Mouse (Mus musculus): ENCODE measurements around the gene Mad1l1. TPM values are rescaled to one million over a fixed set of nuclear protein-coding genes. Genes with fewer than 3 reads are reported as not detected.

Gene Mad1l1
- polyA plus RNA-seq (2014; fragmentation: Illumina TruSeq; extraction: RNeasy Lipid Tissue Mini Kit (QIAGEN cat#74804); ENCODE audit: low read depth, low replicate concordance), result 7.6 TPM

DNA sequence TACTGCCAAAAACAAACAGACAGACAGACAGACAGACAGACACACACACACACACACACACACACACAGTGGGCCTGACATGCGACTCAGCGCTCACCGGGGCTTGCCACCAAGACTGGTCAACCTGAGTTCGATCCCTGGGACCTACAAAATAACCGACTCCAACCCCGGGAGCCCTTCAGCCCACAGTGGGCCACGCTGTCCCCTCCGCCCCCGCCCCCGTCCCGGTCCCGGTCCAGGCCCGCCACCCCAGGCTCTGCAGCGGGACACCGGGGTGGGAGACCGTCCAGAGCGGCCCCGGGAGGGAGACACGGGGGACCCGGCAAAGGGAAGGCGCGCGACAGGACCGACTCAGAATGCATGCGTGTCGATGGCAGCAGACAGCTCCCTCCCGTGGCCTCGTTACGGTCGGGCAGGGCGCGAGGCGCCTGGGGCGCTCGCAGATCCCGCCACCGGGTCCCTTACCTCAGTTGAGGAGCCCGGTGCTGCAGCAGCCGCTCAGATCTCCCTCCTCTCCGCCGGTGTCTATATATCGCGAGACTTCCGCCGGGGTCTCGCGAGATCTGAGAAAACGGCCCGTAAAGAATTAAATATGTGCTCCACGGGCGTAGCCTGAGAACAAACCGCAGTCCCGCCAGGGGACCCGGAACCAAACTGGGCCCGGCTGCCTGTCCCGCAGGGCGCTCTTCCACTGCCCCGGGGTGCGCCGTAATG lies at the start of gene Mad1l1, which contains the start of gene Nudt1:
TSS of gene Mad1l1 (minus strand) at position 511 of the 714 bp plus-strand sequence.
TSS of gene Nudt1 (plus strand) at position 615 of the 714 bp plus-strand sequence.

DNA sequence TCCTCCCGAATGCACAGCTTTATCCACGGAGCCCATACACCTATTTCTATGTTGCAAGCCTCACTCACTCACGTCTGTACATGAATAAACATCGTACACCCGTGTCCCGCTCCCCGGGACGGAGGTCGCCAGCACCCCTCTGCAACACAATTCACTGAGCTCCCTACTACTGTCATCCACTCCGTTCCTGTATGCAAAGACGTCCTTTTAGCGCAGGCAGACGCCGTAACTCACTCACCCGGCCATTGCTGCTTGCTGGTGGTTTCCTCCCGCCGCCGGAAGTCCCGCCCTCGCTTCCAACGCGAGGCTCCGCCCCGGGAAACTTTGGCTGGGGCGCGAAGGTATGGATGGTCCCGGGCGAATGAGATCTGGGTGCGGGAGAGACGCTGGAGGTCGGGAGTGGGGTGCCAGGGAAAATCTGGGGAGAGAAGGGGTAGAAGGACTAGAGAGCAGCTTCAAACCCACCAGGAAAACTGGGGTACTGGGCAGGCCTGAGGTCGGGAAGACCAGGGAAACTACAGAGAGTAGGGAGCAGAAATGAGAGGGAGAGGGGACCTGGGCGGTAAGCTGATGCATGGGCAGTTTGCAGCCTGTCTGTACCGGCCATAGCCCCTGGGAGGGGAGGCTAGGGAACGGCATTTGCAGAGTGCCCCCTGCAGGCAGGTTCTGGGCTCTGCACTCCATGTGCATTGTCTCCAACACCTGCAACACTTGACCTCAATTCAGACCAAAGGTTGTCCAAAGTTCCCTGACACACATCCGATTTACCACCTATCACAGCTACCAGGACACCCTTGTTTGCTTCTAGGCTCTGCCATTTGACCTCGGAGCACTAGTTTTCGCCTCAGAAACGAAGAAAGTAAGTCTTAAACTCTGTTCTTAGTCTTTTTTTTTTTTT lies 10.5 kb upstream of the Mad1l1 start, which contains the start of gene Mrm2:
TSS of gene Mrm2 (minus strand) at position 284 of the 898 bp plus-strand sequence.

Other genes with a start within 250 kb of the Mad1l1 start
- 11.4 TPM for gene Nudt1, start 104 bp upstream of the Mad1l1 start, polyA plus RNA-seq (2014; fragmentation: Illumina TruSeq; extraction: RNeasy Lipid Tissue Mini Kit (QIAGEN cat#74804); ENCODE audit: low read depth, low replicate concordance)
- 13.6 TPM for gene Mrm2, start 10.3 kb upstream of the Mad1l1 start, polyA plus RNA-seq (2014; fragmentation: Illumina TruSeq; extraction: RNeasy Lipid Tissue Mini Kit (QIAGEN cat#74804); ENCODE audit: low read depth, low replicate concordance)
- 14.3 TPM for gene Snx8, start 67.7 kb upstream of the Mad1l1 start, polyA plus RNA-seq (2014; fragmentation: Illumina TruSeq; extraction: RNeasy Lipid Tissue Mini Kit (QIAGEN cat#74804); ENCODE audit: low read depth, low replicate concordance)
- gene Eif3b, start 97.8 kb upstream of the Mad1l1 start, polyA plus RNA-seq (2014; fragmentation: Illumina TruSeq; extraction: RNeasy Lipid Tissue Mini Kit (QIAGEN cat#74804); ENCODE audit: low read depth, low replicate concordance), result 95.6 TPM
- not detected for gene Gm4869, start 124.1 kb upstream of the Mad1l1 start, polyA plus RNA-seq (2014; fragmentation: Illumina TruSeq; extraction: RNeasy Lipid Tissue Mini Kit (QIAGEN cat#74804); ENCODE audit: low read depth, low replicate concordance)
- gene Chst12, start 184.0 kb upstream of the Mad1l1 start, polyA plus RNA-seq (2014; fragmentation: Illumina TruSeq; extraction: RNeasy Lipid Tissue Mini Kit (QIAGEN cat#74804); ENCODE audit: low read depth, low replicate concordance), result 6.9 TPM
- gene Grifin, start 243.5 kb upstream of the Mad1l1 start, polyA plus RNA-seq (2014; fragmentation: Illumina TruSeq; extraction: RNeasy Lipid Tissue Mini Kit (QIAGEN cat#74804); ENCODE audit: low read depth, low replicate concordance), result not detected